Mouse (Mus musculus): ENCODE results near the gene Gm49358. TPM values are rescaled to one million over a fixed set of nuclear protein-coding genes. Genes with fewer than 3 reads are reported as not detected.

The Gm49358 gene
- polyA plus RNA-seq, 1 experiment: not detected

DNA sequence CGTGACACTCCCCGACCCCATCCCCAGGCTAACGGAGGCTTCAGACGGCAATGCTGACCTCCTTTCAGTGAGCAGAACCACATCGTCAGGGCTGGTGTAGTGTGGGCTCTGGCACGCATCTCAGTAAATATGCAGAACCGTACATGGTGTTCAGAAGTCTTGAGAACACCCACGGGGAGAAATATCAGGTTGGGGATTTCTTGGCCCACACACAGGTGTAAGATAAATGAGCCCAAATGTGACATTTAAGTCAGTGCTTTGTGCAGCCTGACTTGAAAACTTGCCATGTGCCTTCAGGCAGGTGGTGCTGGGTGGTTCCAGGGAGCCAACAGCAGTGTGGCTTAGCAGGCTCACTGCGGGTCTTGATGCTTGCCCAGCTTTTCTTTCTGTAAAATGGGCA is 46.2 kb downstream of the Gm49358 start:
- Histone ChIP-seq H3K27ac (ENCODE audit: insufficient read depth, low read depth, low read length) (no peak overlapping the region), H3K4me1 (ENCODE audit: control insufficient read depth, insufficient read depth, low read length) (no peaks in the 10 kb centered on the region), H3K27me3 (replicated peaks; ENCODE audit: control insufficient read depth, insufficient read depth, low read length) (no peaks in the 10 kb centered on the region), H3K36me3 (ENCODE audit: control insufficient read depth, insufficient read depth, low read length) (no peaks in the 10 kb centered on the region), H3K4me3 (ENCODE audit: insufficient read depth, low read depth, low read length) (no peak overlapping the region)
- no peak for TF ChIP-seq CTCF (conservative IDR thresholded peaks at IDR 0.05; ENCODE audit: insufficient read depth, insufficient read length, low read depth, low read length)
- no peak for TF ChIP-seq POLR2A (IDR thresholded peaks at IDR 0.05; ENCODE audit: low read depth, low read length)
- WGBS: 90% methylated on average over 9 of the region's 9 CpGs
- no peak for DNase-seq

DNA sequence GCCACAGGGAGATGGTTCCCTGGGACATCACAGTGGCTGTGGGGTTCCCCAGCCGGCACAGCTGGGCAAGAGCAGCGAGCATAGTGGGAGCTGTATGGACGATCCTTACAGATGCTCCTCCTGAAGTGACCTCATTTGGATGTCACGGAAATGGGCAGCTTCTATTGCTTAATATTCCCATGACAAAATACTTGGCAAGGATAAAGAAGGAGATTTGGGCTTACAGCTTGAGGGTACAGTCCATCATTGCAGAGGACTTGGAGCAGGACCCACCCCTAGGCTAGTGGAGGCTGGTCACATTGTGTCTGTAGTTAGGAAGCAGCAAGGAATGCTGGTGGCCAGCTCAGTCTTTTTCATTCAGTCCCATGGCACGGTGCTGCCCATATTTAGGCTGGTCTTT is 46.8 kb downstream of the Gm49358 start:
- DNase-seq: no peak
- Histone ChIP-seq H3K4me1 (ENCODE audit: control insufficient read depth, insufficient read depth, low read length) (no peaks in the 10 kb centered on the region), H3K27ac (ENCODE audit: insufficient read depth, low read depth, low read length) (no peak overlapping the region), H3K27me3 (replicated peaks; ENCODE audit: control insufficient read depth, insufficient read depth, low read length) (no peaks in the 10 kb centered on the region), H3K36me3 (ENCODE audit: control insufficient read depth, insufficient read depth, low read length) (no peaks in the 10 kb centered on the region), H3K4me3 (ENCODE audit: insufficient read depth, low read depth, low read length) (no peak overlapping the region)
- TF ChIP-seq CTCF (conservative IDR thresholded peaks at IDR 0.05; ENCODE audit: insufficient read depth, insufficient read length, low read depth, low read length) (no peak), POLR2A (IDR thresholded peaks at IDR 0.05; ENCODE audit: low read depth, low read length) (no peak)
- 93% methylated on average over 5 of the region's 5 CpGs for WGBS

DNA sequence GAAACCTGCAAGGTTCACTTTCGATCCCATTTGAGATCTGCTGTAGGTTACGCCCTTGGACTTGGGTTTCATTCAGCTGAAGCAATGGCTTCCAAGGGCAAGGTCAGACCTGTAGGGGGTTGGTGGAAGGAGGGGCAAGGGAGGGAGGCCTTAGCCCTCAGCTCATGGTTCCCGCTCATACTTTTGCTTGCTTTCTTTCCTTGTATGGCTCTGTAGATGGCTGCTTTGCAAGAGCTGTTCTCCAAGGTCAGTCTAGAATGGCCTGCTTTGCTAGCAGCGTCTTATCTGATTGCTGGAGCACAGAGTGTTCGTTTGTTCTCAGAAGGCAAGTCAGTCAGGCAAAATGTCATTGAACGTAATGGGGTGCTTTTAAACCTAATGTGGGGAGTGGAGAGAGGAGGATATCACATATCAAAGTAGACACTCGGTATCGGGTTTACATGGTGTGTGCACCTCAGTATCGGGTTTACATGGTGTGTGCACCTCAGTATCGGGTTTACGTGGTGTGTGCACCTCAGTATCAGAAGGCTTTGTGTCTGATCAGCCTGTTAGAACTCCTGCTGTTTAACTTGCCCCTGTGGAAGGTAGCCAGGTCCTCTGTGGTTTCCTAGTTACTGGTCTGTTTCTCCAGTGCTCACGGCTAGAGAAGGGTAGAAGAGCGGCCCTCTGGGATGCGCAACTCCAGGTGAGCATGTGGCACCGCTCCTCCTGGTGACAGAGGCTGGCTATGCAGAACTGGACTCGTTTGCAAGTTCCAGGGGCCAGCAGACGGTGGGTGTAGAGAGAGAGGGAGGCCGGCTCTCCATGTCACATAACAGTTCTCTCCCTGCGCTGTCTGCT is 50.7 kb downstream of the Gm49358 start:
- whole genome bisulfite sequencing: 70% methylated on average over 19 of the region's 19 CpGs
- TF ChIP-seq POLR2A (IDR thresholded peaks at IDR 0.05; ENCODE audit: low read depth, low read length) (no peak), CTCF (conservative IDR thresholded peaks at IDR 0.05; ENCODE audit: insufficient read depth, insufficient read length, low read depth, low read length) (no peak)
- peak; percentile 36 for DNase-seq
- no peaks in the 10 kb centered on the region for H3K4me1 ChIP-seq (ENCODE audit: control insufficient read depth, insufficient read depth, low read length)
- H3K27me3 ChIP-seq (replicated peaks; ENCODE audit: control insufficient read depth, insufficient read depth, low read length): no peaks in the 10 kb centered on the region
- H3K27ac ChIP-seq (ENCODE audit: insufficient read depth, low read depth, low read length): peak overlapping the region; percentile 32; the same call in 1 of the 2 replicates
- no peak overlapping the region for H3K4me3 ChIP-seq (ENCODE audit: insufficient read depth, low read depth, low read length)
- no peaks in the 10 kb centered on the region for H3K36me3 ChIP-seq (ENCODE audit: control insufficient read depth, insufficient read depth, low read length)

DNA sequence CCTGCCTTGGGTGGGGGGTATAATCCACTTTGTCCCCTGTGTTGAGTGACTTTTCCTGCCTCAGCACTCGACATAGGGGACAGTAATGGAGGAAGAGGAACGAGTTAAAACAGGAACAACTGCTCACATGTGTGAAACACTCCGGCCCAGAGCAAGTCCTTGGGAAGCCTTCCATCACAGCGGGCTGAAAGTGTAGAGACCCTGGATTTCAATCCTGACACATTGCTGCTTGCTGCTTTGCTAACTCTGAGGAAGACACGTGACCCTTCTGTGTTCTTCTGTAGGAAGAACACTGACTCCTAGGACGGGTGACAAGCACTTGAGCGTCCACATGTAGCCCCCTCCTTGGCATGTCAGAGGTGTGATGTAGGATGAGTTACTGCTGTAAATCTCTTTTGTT is 51.4 kb downstream of the Gm49358 start:
- no peak for DNase-seq
- WGBS: 82% methylated on average over 7 of the region's 7 CpGs
- Histone ChIP-seq H3K27ac (ENCODE audit: insufficient read depth, low read depth, low read length) (no peak overlapping the region), H3K4me1 (ENCODE audit: control insufficient read depth, insufficient read depth, low read length) (no peaks in the 10 kb centered on the region), H3K27me3 (replicated peaks; ENCODE audit: control insufficient read depth, insufficient read depth, low read length) (no peaks in the 10 kb centered on the region), H3K36me3 (ENCODE audit: control insufficient read depth, insufficient read depth, low read length) (no peaks in the 10 kb centered on the region), H3K4me3 (ENCODE audit: insufficient read depth, low read depth, low read length) (no peak overlapping the region)
- TF ChIP-seq CTCF (conservative IDR thresholded peaks at IDR 0.05; ENCODE audit: insufficient read depth, insufficient read length, low read depth, low read length) (no peak), POLR2A (IDR thresholded peaks at IDR 0.05; ENCODE audit: low read depth, low read length) (no peak)

DNA sequence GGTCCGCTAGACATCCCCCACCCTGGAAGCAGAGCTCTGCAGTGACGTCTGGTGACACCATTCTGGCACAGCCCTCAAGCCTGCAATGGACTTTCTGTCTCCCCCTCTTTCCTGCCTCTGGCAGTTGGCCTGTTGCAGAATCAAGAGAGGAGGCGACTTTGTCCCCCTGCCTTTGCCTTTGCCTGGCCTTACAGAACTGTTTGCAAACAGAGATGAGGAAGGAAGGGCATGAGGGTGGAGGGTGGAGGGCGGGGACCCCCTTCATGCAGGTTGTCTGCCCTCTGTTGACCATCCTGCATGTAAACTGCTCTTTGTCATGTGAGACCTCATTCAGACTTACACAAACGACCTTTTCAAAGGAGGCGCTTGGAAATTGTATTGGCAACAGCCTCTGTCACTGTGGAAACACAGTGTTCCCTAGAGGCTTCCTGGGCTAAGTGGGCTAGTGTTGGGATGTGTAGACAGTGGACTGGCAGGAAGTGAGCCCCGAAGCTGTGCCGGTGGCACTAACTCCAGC is 55.9 kb downstream of the Gm49358 start:
- no peaks in the 10 kb centered on the region for H3K27me3 ChIP-seq (replicated peaks; ENCODE audit: control insufficient read depth, insufficient read depth, low read length)
- H3K36me3 ChIP-seq (ENCODE audit: control insufficient read depth, insufficient read depth, low read length): no peaks in the 10 kb centered on the region
- H3K4me1 ChIP-seq (ENCODE audit: control insufficient read depth, insufficient read depth, low read length): peaks cover under 1% of the 10 kb centered on the region; the same call in 1 of the 2 replicates
- no peak overlapping the region for H3K4me3 ChIP-seq (ENCODE audit: insufficient read depth, low read depth, low read length)
- TF ChIP-seq CTCF (conservative IDR thresholded peaks at IDR 0.05; ENCODE audit: insufficient read depth, insufficient read length, low read depth, low read length): no peak
- no peak for TF ChIP-seq POLR2A (IDR thresholded peaks at IDR 0.05; ENCODE audit: low read depth, low read length)
- no peak overlapping the region for H3K27ac ChIP-seq (ENCODE audit: insufficient read depth, low read depth, low read length)
- no peak for DNase-seq
- WGBS: 59% methylated on average over 8 of the region's 8 CpGs

DNA sequence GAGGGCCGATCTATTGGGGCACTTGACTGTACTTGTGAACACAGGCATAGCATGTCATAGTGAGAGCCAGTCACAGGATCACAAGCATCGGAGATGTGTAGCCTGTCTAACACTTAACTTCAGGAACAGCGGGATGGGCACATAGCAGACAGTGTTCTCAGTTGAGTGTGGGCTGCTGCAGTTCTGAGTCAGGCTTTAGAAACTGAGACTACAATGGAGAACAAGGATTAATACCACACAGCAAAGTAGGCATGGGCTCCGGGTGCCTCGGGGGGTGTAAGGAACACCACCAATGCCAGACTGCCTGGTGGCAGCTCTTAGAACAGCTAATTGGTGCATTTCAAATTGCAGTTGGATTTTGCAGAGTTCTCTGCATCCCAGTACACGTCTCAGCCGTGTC is 57.2 kb downstream of the Gm49358 start:
- no peak overlapping the region for H3K4me3 ChIP-seq (ENCODE audit: insufficient read depth, low read depth, low read length)
- no peaks in the 10 kb centered on the region for H3K36me3 ChIP-seq (ENCODE audit: control insufficient read depth, insufficient read depth, low read length)
- TF ChIP-seq CTCF (conservative IDR thresholded peaks at IDR 0.05; ENCODE audit: insufficient read depth, insufficient read length, low read depth, low read length) (no peak), POLR2A (IDR thresholded peaks at IDR 0.05; ENCODE audit: low read depth, low read length) (no peak)
- no peaks in the 10 kb centered on the region for H3K27me3 ChIP-seq (replicated peaks; ENCODE audit: control insufficient read depth, insufficient read depth, low read length)
- DNase-seq: no peak
- peaks cover 10% of the 10 kb centered on the region; the same call in 1 of the 2 replicates for H3K4me1 ChIP-seq (ENCODE audit: control insufficient read depth, insufficient read depth, low read length)
- no peak overlapping the region for H3K27ac ChIP-seq (ENCODE audit: insufficient read depth, low read depth, low read length)
- WGBS: 96% methylated on average over 7 of the region's 7 CpGs

DNA sequence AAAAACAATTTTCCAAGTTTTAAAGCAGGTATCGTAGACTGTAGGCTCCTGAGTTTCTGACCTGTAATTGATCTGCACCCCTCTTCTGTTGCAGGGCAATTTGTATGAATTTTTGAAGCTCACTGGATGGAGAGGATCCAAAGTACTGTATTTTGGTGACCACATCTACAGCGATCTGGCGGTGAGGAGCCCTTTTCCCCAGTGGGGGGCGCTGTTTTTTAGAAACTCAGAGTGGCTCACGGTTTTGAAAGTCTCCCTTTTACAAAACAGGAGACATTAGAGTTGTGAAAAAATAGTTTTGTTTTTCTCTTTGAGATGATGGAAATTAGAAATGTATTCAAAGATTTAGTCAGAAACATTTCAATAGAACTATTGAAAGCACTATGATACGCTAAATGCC is 60.3 kb downstream of the Gm49358 start:
- no peaks in the 10 kb centered on the region for H3K27me3 ChIP-seq (replicated peaks; ENCODE audit: control insufficient read depth, insufficient read depth, low read length)
- H3K4me1 ChIP-seq (ENCODE audit: control insufficient read depth, insufficient read depth, low read length): peaks cover 14% of the 10 kb centered on the region; the same call in 1 of the 2 replicates
- H3K27ac ChIP-seq (ENCODE audit: insufficient read depth, low read depth, low read length): no peak overlapping the region
- H3K36me3 ChIP-seq (ENCODE audit: control insufficient read depth, insufficient read depth, low read length): no peaks in the 10 kb centered on the region
- 91% methylated on average over 6 of the region's 6 CpGs for WGBS
- no peak overlapping the region for H3K4me3 ChIP-seq (ENCODE audit: insufficient read depth, low read depth, low read length)
- no peak for DNase-seq
- TF ChIP-seq CTCF (conservative IDR thresholded peaks at IDR 0.05; ENCODE audit: insufficient read depth, insufficient read length, low read depth, low read length) (0 out of 2 replicates have a peak, but pooled peaks have one; percentile 5), POLR2A (IDR thresholded peaks at IDR 0.05; ENCODE audit: low read depth, low read length) (no peak)
